Mouse (Mus musculus) left cerebral cortex, postnatal 10 days (tissue): ENCODE measurements around the gene Ercc8. TPM values are rescaled to one million over a fixed set of nuclear protein-coding genes. Genes with fewer than 3 reads are reported as not detected.

Experiments used
- DNase-seq, 2 experiments: peaks; one replicate each; pipeline ENCODE4 v3.0.0; 2021 to 2022; ENCODE audit warnings: low spot score in 2 of 2, mixed read lengths in 1 of 2; ENCODE audit errors: extremely low spot score in 1 of 2
- intact Hi-C: fragments of 180-260 bp; cut with DNase I; formaldehyde crosslinking; loops from one replicate; pipeline ENCODE4 v1.15.1; 2025
- total RNA-seq, 2 experiments: library from RNA; stranded (reverse); gene quantifications; 2 replicates each; pipeline ENCODE4 v1.2.3; 2021

Gene Ercc8
- 10 to 100 TPM; 27.3 to 29.9 TPM for total RNA-seq

- intact Hi-C loops: loop anchor here (5.0 to 10.0 kb wide), 3 partner anchors 694 to 1046 kb away; no protein-coding TSS in a partner anchor
- peak; percentile 95 to 97 for DNase-seq
Measured at GRCm38 (mm10) chr13:108158465-108159240, at the start of gene Ercc8, which contains the start of gene Ndufaf2. TSS of gene Ercc8 (plus strand) at chr13:108158731. TSS of gene Ndufaf2 (minus strand) at chr13:108158623.

DNA sequence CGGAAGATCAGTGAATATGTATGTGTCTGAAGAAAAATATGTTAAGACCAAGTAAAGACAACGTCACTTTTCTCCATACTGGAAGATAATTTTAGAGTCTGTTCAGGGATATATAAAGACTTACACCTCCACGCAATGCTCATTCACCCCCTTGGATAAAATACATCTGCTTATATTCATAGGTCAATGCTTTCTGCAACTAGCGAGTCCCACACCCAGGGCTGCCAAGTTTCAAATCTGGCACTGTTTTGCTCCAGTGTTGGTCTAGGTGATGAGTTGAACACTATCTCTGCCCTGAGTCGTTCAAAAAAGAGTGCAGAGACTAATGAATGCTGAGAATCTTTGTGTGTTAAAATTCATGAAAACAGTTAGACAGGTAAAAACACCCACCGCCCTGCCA, 47.6 kb upstream of the Ercc8 start:
- no peak for DNase-seq
- intact Hi-C loops: no loop called here

GRCm38 (mm10) chr13:108113536-108113935, 45.0 kb upstream of the Ercc8 start:
- intact Hi-C loops: no loop called here
- no peak for DNase-seq

DNA sequence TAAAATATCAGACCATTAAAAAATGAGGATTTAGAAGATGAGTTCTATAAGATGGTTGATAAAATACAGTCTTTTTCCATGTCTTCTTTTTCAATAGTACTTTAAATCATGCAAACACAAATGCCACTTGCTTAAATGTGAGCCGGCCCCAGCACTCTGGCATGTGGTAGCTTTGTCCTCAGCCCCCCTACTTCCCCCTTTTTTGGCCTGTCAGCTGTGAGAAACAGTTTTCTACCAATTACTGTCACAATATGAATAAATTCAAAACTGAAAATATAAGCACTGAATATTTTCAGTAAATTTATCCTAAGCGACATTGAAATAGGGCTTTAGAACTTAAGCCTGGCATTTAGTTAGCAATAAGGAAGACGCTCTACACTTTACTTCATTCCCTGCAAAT, 44.3 kb upstream of the Ercc8 start:
- intact Hi-C loops: no loop called here
- no peak for DNase-seq

DNA sequence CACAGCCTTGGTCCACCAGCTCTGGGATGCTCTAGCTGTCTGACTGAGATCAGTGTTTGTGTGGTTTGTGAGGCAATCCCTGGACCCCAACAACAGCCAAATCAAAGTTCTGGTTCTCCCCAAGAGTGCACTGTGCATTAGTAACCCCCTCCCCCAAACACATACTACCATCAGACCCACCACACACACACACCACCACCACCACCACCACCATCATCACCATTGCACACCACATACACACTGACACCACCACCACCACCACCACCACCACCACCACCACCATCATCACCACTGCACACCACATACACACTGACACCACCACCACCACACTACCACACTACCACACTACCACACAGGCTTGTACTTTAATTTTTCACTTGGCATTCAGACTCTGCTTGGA, 40.9 kb upstream of the Ercc8 start:
- DNase-seq: no peak
- intact Hi-C loops: no loop called here

DNA sequence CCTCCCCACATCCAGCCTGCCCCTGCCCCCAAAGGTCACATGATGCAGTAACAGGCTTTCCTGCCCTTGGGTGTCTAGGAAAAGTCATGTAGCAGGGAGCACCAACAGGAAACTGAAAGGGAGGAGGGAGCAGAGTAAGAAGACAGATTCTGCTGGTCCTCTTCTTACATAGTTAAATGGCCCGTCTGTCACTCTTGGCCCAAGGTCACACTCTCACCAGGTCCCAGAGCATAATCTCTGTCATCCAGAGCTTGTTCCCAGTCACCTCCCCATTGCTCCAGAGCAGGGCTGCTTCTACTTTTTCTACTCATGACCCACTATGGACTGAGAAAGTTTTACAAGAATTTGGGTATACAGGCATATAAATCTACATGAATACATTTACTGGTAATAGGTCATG, 40.3 kb upstream of the Ercc8 start:
- intact Hi-C loops: no loop called here
- no peak for DNase-seq

- intact Hi-C loops: no loop called here
- no peak for DNase-seq
Measured at GRCm38 (mm10) chr13:108119411-108120310, 38.9 kb upstream of the Ercc8 start.

- intact Hi-C loops: no loop called here
- DNase-seq: no peak
Measured at GRCm38 (mm10) chr13:108123109-108123723, 35.3 kb upstream of the Ercc8 start.

DNA sequence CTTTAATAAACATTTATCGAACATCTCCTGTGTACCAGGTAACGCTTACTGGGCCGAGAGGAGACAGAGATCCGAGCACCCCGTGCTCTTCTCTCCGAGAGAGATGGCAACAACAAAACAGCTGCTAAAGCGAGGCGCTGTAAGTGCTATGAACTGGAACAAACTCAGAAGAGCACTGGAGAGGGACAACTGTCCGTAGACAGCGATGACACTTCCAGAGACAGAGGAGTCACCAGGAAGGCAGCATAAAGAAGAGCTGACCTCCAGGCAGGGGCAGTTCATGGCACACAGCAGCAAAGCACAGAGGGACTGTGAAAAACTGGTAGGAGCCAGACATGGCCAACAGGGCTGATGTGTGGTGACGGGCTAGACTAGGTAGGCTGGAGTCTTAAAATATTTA, 34.4 kb upstream of the Ercc8 start:
- intact Hi-C loops: no loop called here

GRCm38 (mm10) chr13:108126246-108126645, 32.3 kb upstream of the Ercc8 start:
- DNase-seq: no peak
- intact Hi-C loops: no loop called here

More for the DNA sequence above, 34.4 kb upstream of the Ercc8 start:
- DNase-seq: no peak

- intact Hi-C loops: no loop called here
Measured at GRCm38 (mm10) chr13:108127130-108127529, 31.4 kb upstream of the Ercc8 start.

DNA sequence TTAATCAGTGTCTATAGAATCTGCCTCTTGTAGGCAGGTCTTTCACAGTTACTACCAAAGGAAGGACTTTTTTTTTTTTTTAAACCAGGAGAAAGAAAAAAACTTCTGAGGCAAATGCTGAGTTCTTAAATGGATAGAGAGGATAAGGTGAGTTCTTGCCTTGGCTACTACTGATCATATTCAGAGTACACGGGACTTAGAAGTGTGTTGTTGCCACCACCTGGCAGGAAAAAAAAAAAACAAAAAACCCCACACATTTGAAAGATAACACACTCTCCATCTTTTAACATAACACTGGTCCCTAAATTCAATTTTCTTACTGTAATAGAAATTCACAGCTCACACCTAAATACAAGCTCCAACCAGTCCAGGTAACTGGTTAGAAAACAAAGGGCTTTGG, 30.6 kb upstream of the Ercc8 start:
- intact Hi-C loops: no loop called here
- DNase-seq: no peak

More at GRCm38 (mm10) chr13:108127130-108127529, 31.4 kb upstream of the Ercc8 start:
- DNase-seq: peak in 1 of 2 experiments; percentile 30

DNA sequence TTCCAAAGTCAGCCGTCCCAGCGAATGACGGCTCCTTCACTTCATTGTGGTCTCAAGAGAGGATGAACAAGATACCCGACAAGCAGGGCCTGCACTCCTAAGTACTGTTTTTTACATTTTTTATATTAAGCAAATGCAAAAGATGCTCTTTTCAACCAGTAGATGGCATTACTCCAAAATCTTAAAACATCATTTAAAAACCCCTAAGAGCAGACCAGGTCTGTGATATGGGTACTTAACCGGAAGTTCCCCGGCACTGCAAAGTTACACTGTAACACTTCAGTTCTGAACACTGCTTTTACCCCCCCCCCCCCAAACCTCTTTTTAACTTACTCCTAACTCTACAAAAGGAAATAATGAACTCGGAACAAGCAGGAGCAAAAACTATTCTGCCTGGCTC, 29.5 kb upstream of the Ercc8 start:
- intact Hi-C loops: no loop called here

DNA sequence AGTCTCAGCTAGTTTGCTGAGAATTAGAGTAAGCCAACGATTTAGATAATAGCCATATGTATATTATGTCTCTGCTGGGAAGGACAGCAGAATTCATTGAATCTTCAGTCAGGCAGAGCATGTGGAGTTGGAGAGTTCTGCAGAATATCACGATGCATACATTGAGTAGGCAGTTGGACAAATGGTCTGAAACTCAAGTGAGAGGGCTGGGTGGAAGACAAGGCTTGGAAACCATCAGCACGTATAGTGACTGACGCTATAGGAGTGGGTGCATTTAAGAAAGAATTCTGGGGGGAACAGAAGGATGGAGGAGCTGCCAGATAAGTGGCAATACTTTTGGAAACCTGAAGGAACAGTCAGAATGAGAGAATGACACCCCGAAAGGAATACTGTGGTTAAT, 27.8 kb upstream of the Ercc8 start:
- DNase-seq: no peak
- intact Hi-C loops: no loop called here

More for the DNA sequence above, 29.5 kb upstream of the Ercc8 start:
- DNase-seq: no peak

DNA sequence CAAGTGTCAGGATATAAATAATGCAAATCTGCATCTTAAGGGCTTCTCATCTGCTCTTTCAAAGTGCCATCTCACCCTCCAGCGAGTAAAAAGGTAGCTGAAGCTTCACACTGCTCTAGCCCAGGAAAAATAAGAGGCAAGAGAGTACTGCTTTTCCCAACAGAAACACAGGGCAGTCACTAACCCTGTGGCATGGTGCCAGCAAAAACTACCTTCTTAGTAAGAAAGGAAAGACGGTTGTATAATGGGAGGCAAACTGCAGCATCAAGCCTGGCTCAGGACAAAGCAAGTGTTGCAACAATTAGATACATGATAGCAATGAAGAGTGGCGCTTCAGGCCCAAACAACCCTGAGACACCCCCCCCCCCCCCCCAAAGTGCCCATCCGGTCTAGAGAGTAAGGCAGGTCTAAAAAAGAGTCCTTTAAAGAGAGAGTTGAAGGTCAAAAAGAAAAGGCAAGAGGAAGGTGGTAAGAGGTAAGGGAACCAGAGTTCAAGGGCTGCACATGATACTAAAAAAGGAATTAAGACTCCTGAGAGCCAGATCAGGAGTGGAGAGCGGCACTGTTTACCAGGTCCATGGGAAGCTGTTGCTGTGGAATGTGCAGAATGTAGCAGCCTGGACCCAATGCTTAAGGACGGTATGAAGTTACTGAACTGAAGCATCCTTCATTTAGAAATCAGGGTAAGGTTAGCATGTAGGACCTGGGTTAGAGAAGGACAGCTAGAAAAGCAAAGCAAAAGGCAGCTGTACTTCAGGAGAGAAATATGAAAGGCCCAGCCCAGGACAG, 26.3 kb upstream of the Ercc8 start:
- DNase-seq: peak in 1 of 2 experiments; percentile 36
- intact Hi-C loops: no loop called here

DNA sequence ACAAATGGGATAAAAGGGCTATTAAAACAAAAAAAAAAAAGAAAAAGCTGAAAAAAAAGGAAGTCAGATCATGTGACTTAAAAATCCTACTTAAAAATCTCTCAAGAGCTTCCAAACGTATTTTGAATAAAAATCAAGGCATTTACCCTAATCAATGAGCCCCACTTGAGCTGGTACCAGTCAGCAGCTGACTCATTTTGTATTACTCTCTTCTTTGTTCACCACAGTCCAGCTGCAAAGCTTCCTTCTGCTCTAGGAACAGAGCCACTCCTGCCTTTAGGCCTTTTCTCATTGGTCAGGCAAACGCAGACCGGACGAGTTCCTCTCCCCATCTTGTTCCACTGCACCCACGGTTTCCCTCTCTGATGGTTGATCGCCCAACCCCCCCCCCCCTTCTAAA, 22.9 kb upstream of the Ercc8 start:
- intact Hi-C loops: no loop called here
- no peak for DNase-seq

DNA sequence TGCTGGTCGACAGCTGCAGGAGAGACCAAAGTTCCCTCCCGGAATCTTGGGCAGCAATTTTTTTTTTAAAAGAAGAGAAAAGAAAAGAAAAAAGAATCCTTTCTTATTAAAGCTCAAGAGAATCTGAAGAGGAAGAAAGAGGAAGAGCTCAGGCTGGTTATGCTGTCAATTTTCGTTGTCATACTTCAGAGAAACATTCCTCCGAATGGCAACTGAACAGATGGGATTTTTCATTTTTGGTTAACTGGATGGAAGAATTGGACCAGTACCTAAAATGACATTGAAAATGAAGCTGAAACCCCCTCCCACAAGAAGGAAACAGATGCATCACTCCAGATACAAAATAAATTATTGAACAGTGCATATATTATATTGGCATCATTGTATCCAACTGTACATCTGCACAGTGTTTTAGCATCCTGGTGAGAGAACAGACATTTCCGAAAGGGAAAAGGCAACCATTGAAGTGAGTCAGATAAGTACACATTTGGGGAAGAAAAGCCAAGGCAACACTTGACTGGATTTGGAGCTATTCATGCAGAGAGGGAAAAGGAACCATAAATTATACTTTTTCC, 20.0 kb upstream of the Ercc8 start:
- intact Hi-C loops: no loop called here
- DNase-seq: no peak

- intact Hi-C loops: no loop called here
Measured at GRCm38 (mm10) chr13:108144086-108144485, 14.4 kb upstream of the Ercc8 start.

More at GRCm38 (mm10) chr13:108144086-108144485, 14.4 kb upstream of the Ercc8 start:
- DNase-seq: no peak
